Mouse (Mus musculus): ENCODE data around the gene Olfr291. TPM values are rescaled to one million over a fixed set of nuclear protein-coding genes. Genes with fewer than 3 reads are reported as not detected.

Olfr291 gene
- not detected for polyA plus RNA-seq (2014; fragmentation: Illumina TruSeq; extraction: RNeasy Lipid Tissue Mini Kit (QIAGEN cat#74804); ENCODE audit: low read depth, low replicate concordance)

DNA sequence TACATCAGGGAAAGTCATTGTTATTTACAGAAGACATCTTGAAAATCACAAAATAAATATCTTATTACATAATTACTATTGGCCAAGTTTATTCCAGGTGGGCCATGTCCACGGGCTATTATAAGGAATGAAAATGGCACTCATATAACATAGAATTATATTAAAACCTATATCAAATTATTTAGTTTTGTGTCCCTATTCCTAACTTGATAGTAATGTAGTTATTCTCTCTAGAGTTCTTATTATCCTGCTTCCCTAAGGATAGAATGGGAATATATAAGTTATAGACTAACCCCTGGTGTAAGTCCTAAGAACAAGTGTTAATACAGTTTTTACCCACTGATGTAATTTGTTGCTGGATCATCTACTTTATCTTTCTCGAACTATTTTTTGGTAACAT lies at the start of gene Olfr291:
Gene Olfr291 (plus strand): TSS at position 301 of the 400 bp plus-strand sequence.

Other genes with a start within 250 kb of the Olfr291 start
- 86.7 TPM for gene Fah, start 246.8 kb upstream of the Olfr291 start, polyA plus RNA-seq (2014; fragmentation: Illumina TruSeq; extraction: RNeasy Lipid Tissue Mini Kit (QIAGEN cat#74804); ENCODE audit: low read depth, low replicate concordance)
- 151 TPM for gene Zfand6, start 163.6 kb upstream of the Olfr291 start, polyA plus RNA-seq (2014; fragmentation: Illumina TruSeq; extraction: RNeasy Lipid Tissue Mini Kit (QIAGEN cat#74804); ENCODE audit: low read depth, low replicate concordance)
- not detected for gene Vmn2r65, start 110.6 kb downstream of the Olfr291 start, polyA plus RNA-seq (2014; fragmentation: Illumina TruSeq; extraction: RNeasy Lipid Tissue Mini Kit (QIAGEN cat#74804); ENCODE audit: low read depth, low replicate concordance)
- not detected for gene Vmn2r66, start 158.7 kb downstream of the Olfr291 start, polyA plus RNA-seq (2014; fragmentation: Illumina TruSeq; extraction: RNeasy Lipid Tissue Mini Kit (QIAGEN cat#74804); ENCODE audit: low read depth, low replicate concordance)